Mouse (Mus musculus) cerebellum, adult 8-10 months (tissue): Measurements from ENCODE around the gene Ift20.
"Not testable (repeated sequence)": the region's sequence is repeated elsewhere in the genome, so short reads cannot be mapped to it uniquely, and the experiment has no call there.

ENCODE experiments used
- DNase-seq: peaks from one replicate; pipeline ENCODE4 v3.0.0; 2022

Ift20 gene

DNA sequence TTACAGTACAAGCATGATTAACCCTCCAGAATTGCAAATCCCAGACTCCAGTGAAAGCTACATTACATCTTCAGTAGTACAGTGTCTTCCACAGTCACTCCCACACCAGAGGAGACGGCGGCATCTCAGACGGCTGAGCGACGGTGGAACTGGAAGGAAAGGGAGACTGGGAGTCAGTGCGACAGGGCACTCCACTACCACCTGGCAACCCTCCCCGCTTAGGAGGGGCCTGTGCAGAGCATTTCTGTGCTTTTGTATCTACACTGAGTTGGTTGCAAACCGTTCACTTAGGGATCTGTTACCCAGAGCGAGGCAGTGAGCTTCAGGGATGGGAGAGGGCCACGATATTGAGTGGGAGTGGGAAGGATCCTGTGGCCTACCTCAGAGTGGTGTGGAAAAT, 32.7 kb downstream of the Ift20 start:
- DNase-seq = no peak

DNA sequence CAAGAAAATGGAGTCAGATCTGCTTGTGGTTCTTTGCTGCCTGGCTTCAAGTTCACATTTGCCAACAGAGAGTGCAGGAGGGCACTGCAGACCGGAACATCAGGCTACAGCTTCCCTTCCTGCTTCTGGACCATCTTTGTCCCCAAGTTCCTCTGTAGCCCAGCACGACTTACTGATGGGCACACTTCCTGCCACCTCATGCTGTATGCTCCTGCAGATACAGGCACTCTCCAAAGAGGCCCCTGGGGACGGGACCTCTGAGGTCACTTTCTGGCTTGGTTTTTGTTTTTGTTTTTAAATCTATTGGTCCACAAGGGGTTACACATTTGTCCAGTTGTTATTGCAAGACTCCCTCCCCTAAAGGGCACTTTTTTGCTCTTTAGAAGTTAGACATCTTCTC, 33.6 kb downstream of the Ift20 start:
- no peak for DNase-seq

DNA sequence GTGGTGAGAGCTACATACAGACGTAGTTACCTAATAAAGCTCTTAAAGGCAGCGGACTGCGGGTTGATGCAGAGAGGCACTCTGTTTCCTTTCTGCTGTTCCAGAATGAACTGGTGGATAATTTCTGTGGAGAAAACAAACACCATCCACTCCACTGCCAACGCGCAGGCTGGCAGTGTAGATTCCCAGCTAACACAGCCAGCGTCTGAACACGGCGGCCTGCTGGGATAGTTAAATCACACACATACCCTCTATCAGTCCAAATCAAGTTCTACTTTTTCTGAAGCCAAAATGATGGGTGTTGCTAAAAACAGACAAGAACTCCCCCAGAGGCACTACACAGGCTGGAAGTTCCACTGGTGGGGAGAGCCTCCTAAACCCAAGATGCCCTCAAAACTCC, 35.3 kb downstream of the Ift20 start:
- no peak for DNase-seq

DNA sequence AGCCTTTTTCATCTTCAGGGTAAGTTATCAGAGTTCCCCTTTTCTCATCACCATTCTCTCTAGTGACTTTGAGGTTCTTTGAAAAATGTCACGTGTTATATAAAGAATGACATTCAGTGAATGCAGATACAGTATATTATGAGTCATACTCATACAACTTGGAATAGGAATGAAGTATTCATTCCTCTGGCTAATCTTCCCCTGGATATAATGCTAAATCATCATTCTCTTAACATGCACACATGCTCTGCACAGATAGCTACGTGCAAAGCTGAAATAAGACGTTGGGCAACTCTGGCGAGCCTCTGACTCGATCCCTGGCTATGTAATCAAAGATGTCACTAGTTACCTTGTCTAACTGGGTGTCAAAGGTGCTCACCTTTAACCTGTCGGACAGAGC, 35.7 kb downstream of the Ift20 start:
- DNase-seq = no peak

DNA sequence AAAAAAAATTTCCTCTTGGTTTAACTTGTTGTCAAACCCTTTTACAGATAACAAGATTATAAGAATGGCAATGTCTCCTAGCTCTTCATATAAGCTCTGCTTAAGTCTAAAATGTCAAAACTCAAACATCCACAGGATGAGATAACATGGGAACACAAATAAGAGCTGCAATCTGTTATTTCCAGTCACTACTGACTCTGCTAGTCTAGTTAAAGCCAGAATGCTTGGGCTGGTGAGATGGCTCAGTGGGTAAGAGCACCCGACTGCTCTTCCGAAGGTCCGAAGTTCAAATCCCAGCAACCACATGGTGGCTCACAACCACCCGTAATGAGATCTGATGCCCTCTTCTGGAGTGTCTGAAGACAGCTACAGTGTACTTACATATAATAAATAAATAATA, 37.9 kb downstream of the Ift20 start:
- not testable (repeated sequence) for DNase-seq

DNA sequence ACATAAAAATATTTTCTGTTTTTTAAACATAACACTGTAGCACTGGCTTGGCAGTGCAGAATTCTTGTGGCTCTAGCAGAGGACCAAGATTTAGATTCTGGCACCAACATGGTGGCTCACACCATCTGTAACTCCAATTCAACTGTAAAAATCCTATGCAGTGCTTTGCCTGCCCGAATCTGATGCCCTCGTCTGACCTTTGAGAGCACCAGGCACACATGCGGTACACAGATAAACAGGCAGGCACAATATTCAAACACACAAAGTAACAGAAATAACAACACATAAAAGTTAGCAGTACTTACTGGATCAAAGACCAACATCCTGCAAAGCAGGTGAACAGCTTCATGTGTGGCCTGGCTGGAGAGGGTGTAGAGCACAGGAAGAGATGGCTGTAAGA, 38.4 kb downstream of the Ift20 start:
- DNase-seq = no peak

DNA sequence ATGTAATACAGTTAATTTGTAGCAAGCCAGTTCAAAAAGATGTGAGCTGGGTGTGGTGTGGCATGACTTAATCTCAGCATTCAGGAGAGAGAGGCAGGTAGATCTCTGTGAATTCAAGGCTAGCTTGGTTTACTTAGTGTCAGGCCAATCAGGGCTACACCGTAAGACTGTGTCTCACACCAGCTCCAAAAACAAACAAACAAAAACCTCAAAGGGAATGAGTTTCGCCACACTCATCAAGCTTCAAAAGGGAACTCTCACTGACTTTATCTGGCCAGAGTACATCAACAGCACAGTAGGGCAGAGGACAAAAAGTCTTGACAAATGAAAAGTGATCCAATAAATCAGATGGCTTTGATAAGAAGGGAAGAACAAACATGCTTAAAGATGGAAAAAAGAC, 38.8 kb downstream of the Ift20 start:
- no peak for DNase-seq

DNA sequence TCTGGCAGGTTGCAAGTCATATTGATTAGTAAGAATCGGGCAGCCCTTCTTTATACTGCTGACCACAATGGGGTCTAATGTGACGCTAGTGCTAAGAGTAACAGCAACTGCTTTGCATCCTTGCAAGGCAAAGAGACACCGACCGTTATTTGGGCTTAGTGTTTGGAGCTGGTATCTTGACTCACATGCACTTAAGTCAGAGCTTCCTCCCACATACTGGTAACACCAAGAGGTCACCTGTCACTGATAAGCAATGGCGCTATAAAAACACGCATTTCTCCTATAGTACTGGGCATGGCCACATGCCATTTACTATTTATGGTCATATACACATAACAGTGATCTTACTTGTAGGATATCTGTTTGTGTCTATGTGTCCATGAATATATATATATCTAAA, 46.7 kb downstream of the Ift20 start:
- DNase-seq = no peak

DNA sequence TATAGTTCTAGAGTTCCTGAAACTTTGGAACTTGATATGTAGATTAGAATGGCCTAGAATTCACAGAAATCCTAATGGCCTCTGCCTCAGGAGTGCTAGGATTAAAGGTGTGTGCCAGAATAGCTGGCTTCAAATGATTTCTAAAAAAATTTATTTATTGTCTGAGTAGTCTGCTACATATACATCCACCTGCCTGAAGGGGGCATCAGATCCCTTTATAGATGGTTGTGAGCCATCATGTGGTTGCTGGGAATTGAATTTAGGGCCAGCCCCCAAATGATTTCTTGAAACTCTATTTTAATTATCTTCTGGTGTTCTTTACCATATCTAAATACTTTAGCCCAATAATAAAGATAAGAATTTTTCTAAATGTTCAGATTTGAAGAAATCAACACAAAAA, 49.9 kb downstream of the Ift20 start:
- DNase-seq = no peak

DNA sequence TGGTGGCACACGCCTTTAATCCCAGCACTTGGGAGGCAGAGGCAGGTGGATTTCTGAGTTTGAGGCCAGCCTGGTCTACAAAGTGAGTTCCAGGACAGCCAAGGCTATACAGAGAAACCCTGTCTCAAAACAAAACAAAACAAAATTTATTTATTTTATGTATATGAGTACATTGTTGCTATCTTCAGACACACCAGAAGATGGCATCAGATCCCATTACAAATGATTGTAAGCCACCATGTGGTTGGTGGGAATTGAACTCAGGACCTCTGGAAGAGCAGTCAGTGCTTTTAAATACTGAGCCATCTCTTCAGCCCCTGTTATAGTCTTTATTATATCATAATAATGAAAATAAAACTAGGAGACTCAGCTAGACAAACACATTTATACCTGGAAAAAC, 51.5 kb downstream of the Ift20 start:
- not testable (repeated sequence) for DNase-seq
